Mouse (Mus musculus) brain, embryonic 18.5 days (tissue): ENCODE measurements around the gene 1700016H13Rik.
A peak's percentile ranks its signal among the peaks of the same experiment; 100 is the strongest.

ENCODE experiments used
- DNase-seq: peaks from one replicate; pipeline ENCODE4 v3.0.0-alpha.2; 2012; ENCODE audit warnings: low read depth, low spot score

Gene 1700016H13Rik

GRCm38 (mm10) chr5:103673611-103674010, 17.8 kb upstream of the 1700016H13Rik start:
- DNase-seq = no peak

- DNase-seq = no peak
Measured at GRCm38 (mm10) chr5:103671858-103672257, 16.0 kb upstream of the 1700016H13Rik start.

- no peak for DNase-seq
Measured at GRCm38 (mm10) chr5:103665876-103666275, 10.1 kb upstream of the 1700016H13Rik start.

- DNase-seq = no peak
Measured at GRCm38 (mm10) chr5:103664932-103665331, 9.1 kb upstream of the 1700016H13Rik start.

GRCm38 (mm10) chr5:103659571-103659970, 3.8 kb upstream of the 1700016H13Rik start:
- DNase-seq = peak; percentile 36

- DNase-seq = no peak
Measured at GRCm38 (mm10) chr5:103658921-103659320, 3.1 kb upstream of the 1700016H13Rik start.

- DNase-seq = no peak
Measured at GRCm38 (mm10) chr5:103654780-103655179, 1.0 kb downstream of the 1700016H13Rik start.

- DNase-seq = no peak
Measured at GRCm38 (mm10) chr5:103654225-103654624, 1.6 kb downstream of the 1700016H13Rik start.

- no peak for DNase-seq
Measured at GRCm38 (mm10) chr5:103647320-103647719, 8.5 kb downstream of the 1700016H13Rik start.

GRCm38 (mm10) chr5:103644167-103644566, 11.6 kb downstream of the 1700016H13Rik start:
- DNase-seq = no peak

GRCm38 (mm10) chr5:103637162-103637561, 18.6 kb downstream of the 1700016H13Rik start:
- no peak for DNase-seq

- no peak for DNase-seq
Measured at GRCm38 (mm10) chr5:103629854-103630580, 25.8 kb downstream of the 1700016H13Rik start.

- peak; percentile 50 for DNase-seq
Measured at GRCm38 (mm10) chr5:103629111-103629764, 26.6 kb downstream of the 1700016H13Rik start, which contains the start of gene Slc10a6. Gene Slc10a6, minus strand, starts transcription at chr5:103629403.

- no peak for DNase-seq
Measured at GRCm38 (mm10) chr5:103628499-103628898, 27.3 kb downstream of the 1700016H13Rik start.

- no peak for DNase-seq
Measured at GRCm38 (mm10) chr5:103624831-103625230, 31.0 kb downstream of the 1700016H13Rik start.

GRCm38 (mm10) chr5:103622321-103622720, 33.5 kb downstream of the 1700016H13Rik start:
- DNase-seq = no peak

GRCm38 (mm10) chr5:103620301-103620973, 35.4 kb downstream of the 1700016H13Rik start:
- DNase-seq = no peak

GRCm38 (mm10) chr5:103617191-103617590, 38.6 kb downstream of the 1700016H13Rik start:
- DNase-seq = no peak

- no peak for DNase-seq
Measured at GRCm38 (mm10) chr5:103614356-103614755, 41.5 kb downstream of the 1700016H13Rik start.

- DNase-seq = no peak
Measured at GRCm38 (mm10) chr5:103612316-103612715, 43.5 kb downstream of the 1700016H13Rik start.

GRCm38 (mm10) chr5:103610856-103611472, 44.8 kb downstream of the 1700016H13Rik start:
- no peak for DNase-seq

GRCm38 (mm10) chr5:103610148-103610547, 45.7 kb downstream of the 1700016H13Rik start:
- no peak for DNase-seq
